Mouse (Mus musculus): Measurements from ENCODE around the gene Ccr10. TPM values are rescaled to one million over a fixed set of nuclear protein-coding genes. Genes with fewer than 3 reads are reported as not detected.

Ccr10 gene
- polyA plus RNA-seq, 1 experiment from 2014 or later, result not detected

DNA sequence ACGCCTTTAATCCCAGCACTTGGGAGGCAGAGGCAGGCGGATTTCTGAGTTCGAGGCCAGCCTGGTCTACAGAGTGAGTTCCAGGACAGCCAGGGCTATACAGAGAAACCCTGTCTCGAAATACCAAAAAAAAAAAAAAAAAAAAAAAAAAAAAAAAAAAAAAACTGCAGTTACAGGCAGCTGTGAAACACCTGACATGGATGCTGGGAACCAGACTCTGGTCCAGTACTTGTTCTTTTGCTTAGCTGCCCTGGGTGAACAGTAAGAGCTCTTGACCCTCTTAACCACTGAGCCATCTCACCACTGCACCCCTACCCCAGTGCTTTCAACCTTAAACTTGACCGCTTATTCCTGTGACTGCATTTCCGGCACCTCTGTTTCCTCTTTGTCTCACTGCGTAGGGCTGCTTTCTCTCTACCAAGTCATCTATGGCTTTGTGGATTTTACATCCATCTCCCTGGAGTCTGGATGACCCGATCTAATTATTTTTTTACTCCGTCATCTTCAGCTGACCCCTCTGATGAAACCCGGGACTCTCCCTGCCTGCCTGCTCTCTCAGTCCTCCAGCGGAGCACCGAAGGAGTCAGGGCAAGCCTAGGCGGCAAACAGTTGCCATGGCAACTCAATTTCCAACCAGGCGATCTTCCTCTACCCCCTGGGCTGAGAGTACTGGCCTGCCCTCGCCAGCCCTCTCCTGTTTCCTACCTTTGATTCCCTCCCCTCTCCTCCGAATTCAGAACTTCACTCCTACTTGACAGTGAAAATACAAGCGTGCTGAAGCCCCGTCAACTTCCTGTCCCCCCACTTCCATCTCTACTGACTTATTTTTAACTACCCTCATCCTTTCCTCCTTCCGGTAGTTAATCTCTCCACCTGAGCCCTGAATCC lies 31.7 kb downstream of the Ccr10 start:
- Histone ChIP-seq H3K36me3 (no peaks in the 10 kb centered on the region), H3K9me3 (replicated peaks) (no peaks in the 10 kb centered on the region), H3K4me3 (replicated peaks) (peak overlapping the region; percentile 30), H3K27ac (no peak overlapping the region), H3K4me2 (peak overlapping the region; percentile 47), H3K27me3 (peaks cover 55% of the 10 kb centered on the region), H3K9ac (0 out of 2 replicates have a peak overlapping the region, but pooled peaks have one; percentile 11), H3K4me1 (replicated peaks) (peaks cover 11% of the 10 kb centered on the region)
- ATAC-seq (ENCODE audit: low read depth) (no peak), DNase-seq (no peak)
- 16% methylated on average over 19 of the region's 19 CpGs for WGBS (ENCODE audit: insufficient replicate concordance)

- Histone ChIP-seq H3K27me3 (peaks cover 56% of the 10 kb centered on the region), H3K36me3 (no peaks in the 10 kb centered on the region), H3K9me3 (replicated peaks) (no peaks in the 10 kb centered on the region), H3K4me1 (replicated peaks) (peaks cover 11% of the 10 kb centered on the region), H3K4me2 (no peak overlapping the region), H3K27ac (no peak overlapping the region), H3K4me3 (replicated peaks) (no peak overlapping the region), H3K9ac (no peak overlapping the region)
- DNase-seq, result no peak
- ATAC-seq (ENCODE audit: low read depth), result no peak
- WGBS (ENCODE audit: insufficient replicate concordance), result 70% methylated on average over 10 of the region's 10 CpGs
These were observed 32.9 kb downstream of the Ccr10 start for GRCm38 (mm10) chr11:101142215-101142967.

DNA sequence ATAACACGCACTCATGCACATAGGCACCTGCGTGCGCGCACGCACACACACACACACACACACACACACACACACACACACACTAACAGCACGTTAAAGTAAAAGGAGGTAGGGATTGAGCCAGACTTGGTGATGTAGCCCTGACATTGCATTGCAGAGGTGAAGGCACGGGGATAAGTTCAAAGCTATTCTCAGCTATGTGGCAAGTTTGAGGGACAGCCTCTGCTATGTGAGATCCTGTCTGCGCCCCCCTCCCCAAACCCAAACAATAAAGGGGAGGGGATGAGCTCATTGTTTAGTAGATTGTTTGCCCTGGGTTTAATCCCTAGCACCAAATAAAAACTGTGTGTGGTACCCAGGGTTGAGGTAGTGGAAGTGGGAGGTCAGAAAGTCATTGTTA lies 34.2 kb downstream of the Ccr10 start:
- Histone ChIP-seq H3K4me1 (replicated peaks) (peaks cover 11% of the 10 kb centered on the region), H3K9me3 (replicated peaks) (no peaks in the 10 kb centered on the region), H3K9ac (no peak overlapping the region), H3K27me3 (peaks cover 56% of the 10 kb centered on the region), H3K4me2 (no peak overlapping the region), H3K27ac (no peak overlapping the region), H3K36me3 (no peaks in the 10 kb centered on the region), H3K4me3 (replicated peaks) (no peak overlapping the region)
- no peak for DNase-seq
- 69% methylated on average over 8 of the region's 8 CpGs for WGBS (ENCODE audit: insufficient replicate concordance)
- ATAC-seq (ENCODE audit: low read depth), result no peak

DNA sequence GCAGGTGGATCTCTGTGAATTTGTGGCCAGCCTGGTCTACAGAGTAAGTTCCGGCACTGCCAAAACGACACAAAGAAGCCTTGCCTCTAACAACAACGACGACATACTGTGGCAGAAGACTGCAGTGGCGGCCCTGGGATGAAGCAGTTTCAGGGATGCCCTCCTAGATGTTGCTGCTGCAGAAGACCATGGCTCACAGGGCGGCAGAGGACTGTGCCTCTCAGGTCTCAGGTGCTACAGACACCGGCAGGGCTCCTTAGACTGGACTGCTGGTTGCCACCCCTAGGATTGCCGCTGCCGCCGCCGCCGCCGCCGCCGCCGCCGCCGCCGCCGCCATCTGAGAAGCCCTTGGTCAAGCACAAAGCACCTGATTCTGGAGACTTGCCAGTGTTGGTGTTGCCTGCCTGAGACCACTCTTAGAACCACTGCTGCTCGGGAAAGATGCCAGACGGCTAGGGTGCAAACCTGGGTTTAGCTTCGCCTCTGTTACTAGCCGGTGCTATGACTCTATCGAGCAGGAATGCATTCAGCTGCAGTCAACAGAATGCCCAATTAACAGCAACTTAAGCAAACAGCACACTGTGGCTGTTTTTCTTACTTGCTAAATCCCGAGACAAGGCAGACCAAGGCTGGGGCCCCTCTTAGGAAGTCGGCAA lies 35.0 kb downstream of the Ccr10 start:
- peaks cover 56% of the 10 kb centered on the region for H3K27me3 ChIP-seq
- H3K4me3 ChIP-seq (replicated peaks), result peak overlapping the region; percentile 29
- H3K4me1 ChIP-seq (replicated peaks), result peaks cover 11% of the 10 kb centered on the region
- H3K9ac ChIP-seq, result no peak overlapping the region
- DNase-seq (no peak), ATAC-seq (ENCODE audit: low read depth) (no peak)
- no peaks in the 10 kb centered on the region for H3K36me3 ChIP-seq
- peak overlapping the region; percentile 46; the same call in 1 of the 2 replicates for H3K4me2 ChIP-seq
- no peak overlapping the region for H3K27ac ChIP-seq
- H3K9me3 ChIP-seq (replicated peaks), result no peaks in the 10 kb centered on the region
- WGBS (ENCODE audit: insufficient replicate concordance), result 32% methylated on average over 27 of the region's 27 CpGs

- Histone ChIP-seq H3K4me1 (replicated peaks) (peaks cover 7% of the 10 kb centered on the region), H3K4me3 (replicated peaks) (no peak overlapping the region), H3K36me3 (no peaks in the 10 kb centered on the region)
These were observed 36.6 kb downstream of the Ccr10 start for GRCm38 (mm10) chr11:101138536-101139181.

DNA sequence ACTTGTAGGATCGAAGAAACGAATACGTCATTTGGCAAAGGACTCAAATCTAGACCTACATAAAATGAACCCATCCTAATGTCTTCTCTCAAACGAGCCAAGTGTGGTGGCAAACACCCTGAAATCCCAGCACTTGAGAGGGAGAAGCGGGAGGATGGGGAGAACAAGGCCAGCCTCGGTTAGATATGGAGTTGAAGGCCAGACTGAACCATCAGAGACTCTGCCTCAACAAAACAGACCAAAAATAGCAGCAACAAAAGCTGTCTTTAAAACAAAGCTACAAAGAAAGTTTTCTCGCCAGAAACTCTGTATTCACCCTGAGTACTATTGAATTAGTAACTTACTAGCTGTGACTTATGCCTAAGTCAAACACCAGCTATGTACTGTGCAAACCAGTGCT lies 38.2 kb downstream of the Ccr10 start:
- Histone ChIP-seq H3K9ac (no peak overlapping the region), H3K4me3 (replicated peaks) (no peak overlapping the region), H3K27me3 (peaks cover 38% of the 10 kb centered on the region), H3K36me3 (no peaks in the 10 kb centered on the region), H3K9me3 (replicated peaks) (no peaks in the 10 kb centered on the region), H3K4me1 (replicated peaks) (peaks cover 4% of the 10 kb centered on the region; the same call in 1 of the 2 replicates), H3K4me2 (no peak overlapping the region), H3K27ac (no peak overlapping the region)
- ATAC-seq (ENCODE audit: low read depth) (no peak), DNase-seq (no peak)
- WGBS (ENCODE audit: insufficient replicate concordance), result 70% methylated on average over 7 of the region's 7 CpGs

More at GRCm38 (mm10) chr11:101138536-101139181, 36.6 kb downstream of the Ccr10 start:
- Histone ChIP-seq H3K9ac (no peak overlapping the region), H3K4me2 (peak overlapping the region; percentile 20), H3K27me3 (peaks cover 51% of the 10 kb centered on the region), H3K27ac (no peak overlapping the region), H3K9me3 (replicated peaks) (no peaks in the 10 kb centered on the region)
- ATAC-seq (ENCODE audit: low read depth) (no peak), DNase-seq (no peak)
- 22% methylated on average over 15 of the region's 15 CpGs for WGBS (ENCODE audit: insufficient replicate concordance)

- Histone ChIP-seq H3K9me3 (replicated peaks) (0 out of 2 replicates have a peak, but pooled peaks cover 4% of the 10 kb centered on the region), H3K4me2 (no peak overlapping the region), H3K4me1 (replicated peaks) (peaks cover 17% of the 10 kb centered on the region), H3K4me3 (replicated peaks) (no peak overlapping the region), H3K27me3 (peaks cover 11% of the 10 kb centered on the region), H3K27ac (no peak overlapping the region), H3K9ac (no peak overlapping the region), H3K36me3 (no peaks in the 10 kb centered on the region)
- DNase-seq (no peak), ATAC-seq (ENCODE audit: low read depth) (no peak)
- WGBS (ENCODE audit: insufficient replicate concordance), result 75% methylated on average over 13 of the region's 13 CpGs
These were observed 40.9 kb downstream of the Ccr10 start for GRCm38 (mm10) chr11:101134217-101134865.

DNA sequence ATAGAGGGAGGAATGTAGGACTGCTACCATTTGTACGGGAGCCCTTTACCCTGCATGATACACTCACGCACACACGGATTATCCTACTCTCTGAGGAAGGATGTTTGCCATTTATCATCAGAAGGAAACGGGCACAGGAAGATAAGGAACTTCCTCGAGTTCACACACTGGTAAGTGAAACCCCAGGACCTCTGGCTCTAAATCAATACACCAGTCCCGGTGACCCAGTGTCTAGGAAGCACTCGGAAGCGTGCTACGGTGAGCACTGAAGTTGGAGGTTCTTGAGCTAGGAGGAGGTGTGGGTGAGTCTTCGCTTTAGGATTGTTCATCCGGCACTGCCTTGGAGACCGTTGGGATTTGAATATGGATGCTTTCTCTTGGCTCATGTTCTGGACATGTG lies 42.2 kb downstream of the Ccr10 start:
- no peak overlapping the region for H3K9ac ChIP-seq
- ATAC-seq (ENCODE audit: low read depth), result no peak
- H3K9me3 ChIP-seq (replicated peaks), result 0 out of 2 replicates have a peak, but pooled peaks cover 4% of the 10 kb centered on the region
- 20% methylated on average over 12 of the region's 12 CpGs for WGBS (ENCODE audit: insufficient replicate concordance)
- peaks cover 17% of the 10 kb centered on the region for H3K4me1 ChIP-seq (replicated peaks)
- no peak overlapping the region for H3K4me2 ChIP-seq
- no peak for DNase-seq
- H3K4me3 ChIP-seq (replicated peaks), result no peak overlapping the region
- no peak overlapping the region for H3K27ac ChIP-seq
- no peaks in the 10 kb centered on the region for H3K27me3 ChIP-seq
- H3K36me3 ChIP-seq, result no peaks in the 10 kb centered on the region

GRCm38 (mm10) chr11:101131701-101132100 lies 43.5 kb downstream of the Ccr10 start:
- no peaks in the 10 kb centered on the region for H3K27me3 ChIP-seq
- H3K27ac ChIP-seq, result no peak overlapping the region
- 74% methylated on average over 6 of the region's 6 CpGs for WGBS (ENCODE audit: insufficient replicate concordance)
- peaks cover 17% of the 10 kb centered on the region for H3K4me1 ChIP-seq (replicated peaks)
- no peak overlapping the region for H3K9ac ChIP-seq
- H3K4me2 ChIP-seq, result no peak overlapping the region
- ATAC-seq (ENCODE audit: low read depth) (no peak), DNase-seq (peak; percentile 29)
- H3K36me3 ChIP-seq, result peaks cover 6% of the 10 kb centered on the region
- H3K9me3 ChIP-seq (replicated peaks), result peaks cover 10% of the 10 kb centered on the region; the same call in 1 of the 2 replicates
- H3K4me3 ChIP-seq (replicated peaks), result no peak overlapping the region

GRCm38 (mm10) chr11:101131187-101131586 lies 44.1 kb downstream of the Ccr10 start:
- peak; percentile 66 for ATAC-seq (ENCODE audit: low read depth)
- H3K36me3 ChIP-seq, result peaks cover 12% of the 10 kb centered on the region
- peaks cover 10% of the 10 kb centered on the region; the same call in 1 of the 2 replicates for H3K9me3 ChIP-seq (replicated peaks)
- WGBS (ENCODE audit: insufficient replicate concordance), result 59% methylated on average over 2 of the region's 2 CpGs
- peak; percentile 27 for DNase-seq
- H3K4me2 ChIP-seq, result no peak overlapping the region
- H3K4me1 ChIP-seq (replicated peaks), result peaks cover 17% of the 10 kb centered on the region
- no peak overlapping the region; the same call in 1 of the 2 replicates for H3K9ac ChIP-seq
- no peaks in the 10 kb centered on the region for H3K27me3 ChIP-seq
- no peak overlapping the region for H3K4me3 ChIP-seq (replicated peaks)
- H3K27ac ChIP-seq, result no peak overlapping the region
